Comparison of ENCODE assay signal across 18 mouse cellular contexts in genomic region chr2:157394868-157395267, GRCm38 (mm10). TPM values are rescaled to one million over a fixed set of nuclear protein-coding genes. Genes with fewer than 3 reads are reported as not detected.
A peak's percentile ranks its signal among the peaks of the same experiment; 100 is the strongest.
DNase-seq lines count a peak whose midpoint lies in the region; ATAC-seq lines count a peak whose summit lies in the region.
"Had no signal": no experiment of that assay in that cellular context is flagged by ENCODE, and none has a peak within 500 bp of the region (broad histone marks: within the 10 kb centered on the region; RNA-seq: fewer than 3 reads in every experiment).

No protein-coding gene starts in this region.

- no peaks in the 10 kb centered on the region for H3K9me3 ChIP-seq in hindbrain, embryonic 13.5 days
- H3K9me3 ChIP-seq in hindbrain, embryonic 16.5 days (ENCODE audit: control insufficient read depth, low read length) = peaks cover 4% of the 10 kb centered on the region; the same call in 1 of the 2 replicates
- H3K9me3 ChIP-seq in limb, embryonic 10.5 days (replicated peaks) = no peaks in the 10 kb centered on the region
- peaks cover 3% of the 10 kb centered on the region; the same call in 1 of the 2 replicates for H3K9me3 ChIP-seq in heart, embryonic 12.5 days (replicated peaks)

- peak overlapping the region; percentile 60 for H3K27ac ChIP-seq in hindbrain, embryonic 13.5 days
- no peak overlapping the region for H3K27ac ChIP-seq in hindbrain, embryonic 16.5 days (ENCODE audit: low read depth, low read length)
- H3K27ac ChIP-seq in limb, embryonic 10.5 days = no peak overlapping the region; the same call in 1 of the 2 replicates
- no peak overlapping the region for H3K27ac ChIP-seq in heart, embryonic 12.5 days (ENCODE audit: poor library complexity, severe bottlenecking)
- H3K27ac ChIP-seq: heart, adult 2 months; limb, embryonic 13.5 days had no signal

- ATAC-seq in hindbrain, embryonic 13.5 days (ENCODE audit: low FRiP score) = no peak
- no peak for ATAC-seq in hindbrain, embryonic 16.5 days
- ATAC-seq in heart, embryonic 12.5 days (ENCODE audit: insufficient number of reproducible peaks, low FRiP score) = no peak
- no peak for ATAC-seq in megakaryocyte progenitor cell, adult 5-6 weeks (replicated peaks; ENCODE audit: poor library complexity)
- ATAC-seq: activated CD4-positive, CD25-positive, alpha-beta regulatory T cell, adult 4 months had no signal

- peaks cover 57% of the 10 kb centered on the region for H3K36me3 ChIP-seq in hindbrain, embryonic 13.5 days
- peaks cover 24% of the 10 kb centered on the region for H3K36me3 ChIP-seq in hindbrain, embryonic 16.5 days (ENCODE audit: control insufficient read depth, insufficient read depth, low read length)
- peaks cover 78% of the 10 kb centered on the region for H3K36me3 ChIP-seq in limb, embryonic 10.5 days
- peaks cover 48% of the 10 kb centered on the region for H3K36me3 ChIP-seq in heart, embryonic 12.5 days

- H3K4me2 ChIP-seq in hindbrain, embryonic 13.5 days = no peak overlapping the region
- H3K4me2 ChIP-seq in hindbrain, embryonic 16.5 days (ENCODE audit: low read length) = no peak overlapping the region
- no peak overlapping the region for H3K4me2 ChIP-seq in heart, embryonic 12.5 days
- H3K4me2 ChIP-seq: limb, embryonic 13.5 days had no signal

- no peak overlapping the region for H3K4me3 ChIP-seq in hindbrain, embryonic 13.5 days
- no peak overlapping the region for H3K4me3 ChIP-seq in hindbrain, embryonic 16.5 days (ENCODE audit: low read length)
- H3K4me3 ChIP-seq in limb, embryonic 10.5 days = no peak overlapping the region
- no peak overlapping the region for H3K4me3 ChIP-seq in heart, embryonic 12.5 days
- H3K4me3 ChIP-seq: erythroblast, embryonic 14.5 days; heart, adult 2 months; limb, embryonic 13.5 days had no signal

- no peaks in the 10 kb centered on the region for H3K27me3 ChIP-seq in hindbrain, embryonic 13.5 days
- H3K27me3 ChIP-seq in hindbrain, embryonic 16.5 days (replicated peaks; ENCODE audit: control insufficient read depth, insufficient read depth, low read length) = no peaks in the 10 kb centered on the region
- H3K27me3 ChIP-seq in limb, embryonic 10.5 days (ENCODE audit: low read depth, poor library complexity, severe bottlenecking) = no peaks in the 10 kb centered on the region
- H3K27me3 ChIP-seq in heart, embryonic 12.5 days (replicated peaks) = no peaks in the 10 kb centered on the region
- H3K27me3 ChIP-seq: limb, embryonic 13.5 days had no signal

- 79% methylated on average over 6 of the region's 6 CpGs for WGBS in hindbrain, embryonic 13.5 days
- 67% methylated on average over 6 of the region's 6 CpGs for WGBS in hindbrain, embryonic 16.5 days
- 74% methylated on average over 6 of the region's 6 CpGs for WGBS in limb, embryonic 10.5 days
- WGBS in heart, embryonic 12.5 days = 55% methylated on average over 6 of the region's 6 CpGs

- H3K4me1 ChIP-seq in hindbrain, embryonic 13.5 days (replicated peaks) = peaks cover 14% of the 10 kb centered on the region
- peaks cover 3% of the 10 kb centered on the region; the same call in 1 of the 2 replicates for H3K4me1 ChIP-seq in hindbrain, embryonic 16.5 days (ENCODE audit: control insufficient read depth, insufficient read depth, low read depth, low read length)
- H3K4me1 ChIP-seq in limb, embryonic 10.5 days = 0 out of 2 replicates have a peak, but pooled peaks cover 10% of the 10 kb centered on the region
- H3K4me1 ChIP-seq in heart, embryonic 12.5 days (replicated peaks) = peaks cover 11% of the 10 kb centered on the region
- H3K4me1 ChIP-seq: limb, embryonic 13.5 days had no signal

- peak; percentile 69 for DNase-seq in urinary bladder, postnatal 14 days (ENCODE audit: low spot score)
- no peak for DNase-seq in urinary bladder, postnatal 25 days (ENCODE audit: low spot score)
- peak; percentile 85 for DNase-seq in lung, postnatal 25 days (ENCODE audit: low spot score)
- no peak for DNase-seq in limb, embryonic 10.5 days (ENCODE audit: low spot score)
- DNase-seq: heart, adult 2 months; layer of hippocampus, adult 9-11 months; thymus, adult 2 months had no signal

- H3K9ac ChIP-seq in hindbrain, embryonic 13.5 days = peak overlapping the region; percentile 43; the same call in 1 of the 2 replicates
- no peak overlapping the region for H3K9ac ChIP-seq in hindbrain, embryonic 16.5 days (ENCODE audit: low read depth, low read length)
- H3K9ac ChIP-seq in heart, embryonic 12.5 days = no peak overlapping the region
- H3K9ac ChIP-seq: limb, embryonic 13.5 days had no signal

RNA-seq across cellular contexts. Expression of gene Src, which starts 23.4 kb away (rescaled TPM):
- 31.3 and 31.8 TPM in 2 replicates for polyA plus RNA-seq in hindbrain, embryonic 13.5 days (2015; fragmentation: Nextera tagmentation; extraction: Ambion mirVana)
- polyA plus RNA-seq in hindbrain, embryonic 16.5 days (2015; fragmentation: Nextera tagmentation; extraction: Ambion mirVana) = 26.5 and 29.9 TPM in 2 replicates
- polyA plus RNA-seq in limb, embryonic 10.5 days (2016; fragmentation: Nextera tagmentation; extraction: Ambion mirVana) = 21.7 and 26.2 TPM in 2 replicates
- 10.9 and 13.4 TPM in 2 replicates for polyA plus RNA-seq in heart, embryonic 12.5 days (2016; fragmentation: Nextera tagmentation; extraction: Ambion mirVana)
- total RNA-seq in megakaryocyte progenitor cell, adult 5-6 weeks (2015) = 0.27 TPM in 1 of 2 replicates, not detected in the other
- 0.07 TPM in 1 of 2 replicates, not detected in the other for total RNA-seq in megakaryocyte progenitor cell, adult 5-6 weeks (2017)

RNA-seq across cellular contexts. Expression of gene Manbal, which starts 27.5 kb away (rescaled TPM):
- polyA plus RNA-seq in hindbrain, embryonic 13.5 days (2015; fragmentation: Nextera tagmentation; extraction: Ambion mirVana) = 91.7 and 95.8 TPM in 2 replicates
- 120 and 123 TPM in 2 replicates for polyA plus RNA-seq in hindbrain, embryonic 16.5 days (2015; fragmentation: Nextera tagmentation; extraction: Ambion mirVana)
- 70.0 and 70.9 TPM in 2 replicates for polyA plus RNA-seq in limb, embryonic 10.5 days (2016; fragmentation: Nextera tagmentation; extraction: Ambion mirVana)
- 53.5 and 56.4 TPM in 2 replicates for polyA plus RNA-seq in heart, embryonic 12.5 days (2016; fragmentation: Nextera tagmentation; extraction: Ambion mirVana)
- total RNA-seq in megakaryocyte progenitor cell, adult 5-6 weeks (2015) = 14.2 and 17.9 TPM in 2 replicates
- total RNA-seq in megakaryocyte progenitor cell, adult 5-6 weeks (2017) = 6.2 and 7.5 TPM in 2 replicates

RNA-seq across cellular contexts. Expression of gene Ghrh, which starts 47.6 kb away (rescaled TPM):
- polyA plus RNA-seq in hindbrain, embryonic 13.5 days (2015; fragmentation: Nextera tagmentation; extraction: Ambion mirVana) = 0.48 and 1.1 TPM in 2 replicates
- polyA plus RNA-seq in hindbrain, embryonic 16.5 days (2015; fragmentation: Nextera tagmentation; extraction: Ambion mirVana) = 0.91 and 1.0 TPM in 2 replicates
- not detected in 2 replicates for polyA plus RNA-seq in limb, embryonic 10.5 days (2016; fragmentation: Nextera tagmentation; extraction: Ambion mirVana)
- polyA plus RNA-seq in heart, embryonic 12.5 days (2016; fragmentation: Nextera tagmentation; extraction: Ambion mirVana) = not detected in 2 replicates
- not detected in 2 replicates for total RNA-seq in megakaryocyte progenitor cell, adult 5-6 weeks (2015)
- total RNA-seq in megakaryocyte progenitor cell, adult 5-6 weeks (2017) = not detected in 2 replicates
- total RNA-seq: heart, adult 2 months; hematopoietic stem cell, adult 5-6 weeks had no signal
- polyA plus RNA-seq: activated CD4-positive, CD25-positive, alpha-beta regulatory T cell, adult 4 months; C2C12; erythroblast, embryonic 14.5 days; G1E; heart, adult 2 months; kidney, embryonic 16.5 days; limb, embryonic 13.5 days had no signal

Comparison
In these comparisons a context has a peak if more than half of its experiments do, and no peak if none do; other contexts are left out.
1. DNase-seq: peak in urinary bladder, postnatal 14 days (single experiment) and lung, postnatal 25 days (single experiment); none in urinary bladder, postnatal 25 days (single experiment) and limb, embryonic 10.5 days (single experiment).